Mouse (Mus musculus) hindbrain, embryonic 10.5 days (tissue): Measurements from ENCODE around the gene Pold1. TPM values are rescaled to one million over a fixed set of nuclear protein-coding genes. Genes with fewer than 3 reads are reported as not detected.

Experiments used
- DNase-seq: peaks from one replicate; pipeline ENCODE4 v3.0.0-alpha.2; 2017; ENCODE audit warnings: low spot score
- H3K27ac ChIP-seq: fragments of 300-500 bp; sonication (generic); 2 replicates; pipeline ENCODE4 v1.5.1; 2016; ENCODE audit warnings: mild to moderate bottlenecking, moderate library complexity
- H3K27me3 ChIP-seq: fragments of 300-500 bp; sonication (generic); 2 replicates; pipeline ENCODE4 v1.6.1; 2016; ENCODE audit warnings: mild to moderate bottlenecking; ENCODE audit not compliant: poor library complexity, insufficient read depth, severe bottlenecking
- H3K36me3 ChIP-seq: fragments of 300-500 bp; sonication (generic); 2 replicates; pipeline ENCODE4 v1.6.1; 2016; ENCODE audit warnings: mild to moderate bottlenecking, moderate library complexity
- H3K4me1 ChIP-seq: fragments of 300-500 bp; sonication (generic); replicated peaks from 2 replicates; pipeline ENCODE4 v1.6.1; 2016; ENCODE audit warnings: mild to moderate bottlenecking
- H3K4me3 ChIP-seq: fragments of 300-500 bp; sonication (generic); 2 replicates; pipeline ENCODE4 v1.5.1; 2016; ENCODE audit warnings: mild to moderate bottlenecking, moderate library complexity
- H3K9me3 ChIP-seq: fragments of 300-500 bp; sonication (generic); 2 replicates; pipeline ENCODE4 v1.6.1; 2016; ENCODE audit warnings: mild to moderate bottlenecking, moderate library complexity
- WGBS: fragments of 180-500 bp; shearing (Covaris S2); methylation state at CpG from one replicate; pipeline ENCODE4 v1.1.7; 2016; 5-methylcytosine and 5-hydroxymethylcytosine counted together
- polyA plus RNA-seq: library from polyadenylated mRNA; unstranded; fragments of >200 nt; fragmentation: Nextera tagmentation; extraction: Ambion mirVana; gene quantifications from 2 replicates; pipeline ENCODE4 v1.2.1, GENCODE M21; 2016

Pold1 gene
- polyA plus RNA-seq, 1 experiment from 2014 or later = 133 TPM

DNA sequence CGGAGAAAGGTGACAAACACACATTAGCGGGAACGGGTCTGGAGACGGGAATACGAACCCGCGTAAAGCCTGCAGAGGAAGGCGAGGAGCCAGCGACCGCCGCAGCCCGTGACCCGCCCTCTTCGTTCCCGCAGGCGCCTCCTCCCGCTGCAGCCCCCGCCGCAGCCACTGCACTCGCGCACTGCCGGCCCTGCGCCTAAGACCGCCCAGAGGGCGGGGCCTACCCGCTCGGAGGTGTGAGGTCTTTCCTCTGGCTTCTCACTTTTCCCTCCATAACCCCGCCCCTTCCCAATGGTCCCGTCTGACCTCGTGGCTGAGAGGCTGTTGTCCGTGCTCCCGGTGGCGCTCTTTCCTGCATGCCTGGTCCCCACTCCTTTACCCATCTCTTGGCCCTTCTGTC lies 40.5 kb upstream of the Pold1 start:
- Histone ChIP-seq H3K27me3 (peaks cover 87% of the 10 kb centered on the region), H3K36me3 (no peaks in the 10 kb centered on the region), H3K9me3 (0 out of 2 replicates have a peak, but pooled peaks cover 3% of the 10 kb centered on the region), H3K4me3 (peak overlapping the region; percentile 67), H3K27ac (peak overlapping the region; percentile 73), H3K4me1 (peaks cover 74% of the 10 kb centered on the region)
- under 1% methylated on average over 33 of the region's 33 CpGs for WGBS
- DNase-seq = peak; percentile 87

DNA sequence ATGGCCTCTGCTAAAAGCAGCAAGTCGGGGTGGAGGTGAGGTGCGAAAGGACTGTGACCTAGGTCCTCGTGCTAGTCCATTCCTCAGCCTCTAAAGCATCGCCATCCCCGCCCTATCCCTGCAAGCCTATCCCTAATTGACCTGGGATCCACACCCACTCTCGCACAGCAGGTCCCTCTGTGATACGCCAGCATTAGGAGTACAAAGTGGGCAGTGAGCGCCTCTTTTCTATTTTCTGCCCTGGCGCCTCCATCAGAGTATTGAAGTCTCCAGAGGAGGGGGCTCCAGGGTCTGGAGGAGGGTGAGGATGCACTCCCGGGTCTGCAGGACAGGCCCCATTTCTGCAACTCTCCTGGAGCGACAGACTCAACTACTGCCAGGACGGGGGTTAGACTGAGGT lies 39.7 kb upstream of the Pold1 start:
- WGBS = 12% methylated on average over 12 of the region's 12 CpGs
- DNase-seq = no peak
- Histone ChIP-seq H3K27me3 (peaks cover 82% of the 10 kb centered on the region), H3K4me3 (peak overlapping the region; percentile 67), H3K27ac (peak overlapping the region; percentile 73), H3K9me3 (0 out of 2 replicates have a peak, but pooled peaks cover 3% of the 10 kb centered on the region), H3K4me1 (peaks cover 66% of the 10 kb centered on the region), H3K36me3 (no peaks in the 10 kb centered on the region)

GRCm38 (mm10) chr7:44587676-44588075 lies 39.0 kb upstream of the Pold1 start:
- Histone ChIP-seq H3K27me3 (peaks cover 76% of the 10 kb centered on the region), H3K36me3 (no peaks in the 10 kb centered on the region), H3K4me1 (peaks cover 59% of the 10 kb centered on the region), H3K9me3 (0 out of 2 replicates have a peak, but pooled peaks cover 3% of the 10 kb centered on the region), H3K27ac (no peak overlapping the region), H3K4me3 (peak overlapping the region; percentile 67)
- WGBS = 44% methylated on average over 6 of the region's 6 CpGs
- no peak for DNase-seq

- no peaks in the 10 kb centered on the region for H3K36me3 ChIP-seq
- H3K9me3 ChIP-seq = 0 out of 2 replicates have a peak, but pooled peaks cover 3% of the 10 kb centered on the region
- peak; percentile 80 for DNase-seq
- WGBS = under 1% methylated on average over 18 of the region's 18 CpGs
- H3K4me3 ChIP-seq = peak overlapping the region; percentile 56
- peak overlapping the region; percentile 81 for H3K27ac ChIP-seq
- peaks cover 68% of the 10 kb centered on the region for H3K27me3 ChIP-seq
- H3K4me1 ChIP-seq = peaks cover 52% of the 10 kb centered on the region
These were observed 38.3 kb upstream of the Pold1 start for GRCm38 (mm10) chr7:44586930-44587329.

GRCm38 (mm10) chr7:44586518-44586917 lies 37.9 kb upstream of the Pold1 start:
- Histone ChIP-seq H3K9me3 (0 out of 2 replicates have a peak, but pooled peaks cover 3% of the 10 kb centered on the region), H3K4me1 (peaks cover 48% of the 10 kb centered on the region), H3K4me3 (peak overlapping the region; percentile 56), H3K36me3 (no peaks in the 10 kb centered on the region), H3K27ac (peak overlapping the region; percentile 81), H3K27me3 (peaks cover 64% of the 10 kb centered on the region)
- peak; percentile 56 for DNase-seq
- 8% methylated on average over 19 of the region's 19 CpGs for WGBS

DNA sequence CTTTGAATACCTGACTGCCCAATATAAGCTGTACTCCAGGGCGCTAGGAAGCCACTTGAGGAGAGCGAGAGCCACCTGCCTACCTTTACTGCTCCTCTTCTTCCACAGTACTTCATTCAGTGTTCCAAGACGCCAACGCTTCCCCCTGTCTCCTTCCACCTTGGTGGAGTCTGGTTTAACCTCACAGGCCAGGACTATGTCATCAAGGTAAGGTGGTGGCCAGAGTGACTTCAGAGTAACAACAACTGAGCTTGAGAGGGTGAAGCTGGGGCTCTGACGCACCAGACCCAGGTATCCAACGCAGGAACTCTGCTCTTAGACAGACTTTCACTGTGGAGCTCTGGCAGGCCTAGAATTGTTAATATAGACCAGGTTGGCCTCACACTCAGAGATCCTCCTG lies 37.0 kb upstream of the Pold1 start:
- Histone ChIP-seq H3K36me3 (no peaks in the 10 kb centered on the region), H3K4me1 (peaks cover 39% of the 10 kb centered on the region), H3K27ac (no peak overlapping the region), H3K27me3 (peaks cover 55% of the 10 kb centered on the region), H3K9me3 (0 out of 2 replicates have a peak, but pooled peaks cover 3% of the 10 kb centered on the region), H3K4me3 (no peak overlapping the region)
- DNase-seq = no peak
- 90% methylated on average over 6 of the region's 6 CpGs for WGBS

GRCm38 (mm10) chr7:44584921-44585320 lies 36.3 kb upstream of the Pold1 start:
- Histone ChIP-seq H3K4me3 (no peak overlapping the region), H3K36me3 (no peaks in the 10 kb centered on the region), H3K4me1 (peaks cover 33% of the 10 kb centered on the region), H3K27ac (no peak overlapping the region), H3K9me3 (0 out of 2 replicates have a peak, but pooled peaks cover 3% of the 10 kb centered on the region), H3K27me3 (peaks cover 49% of the 10 kb centered on the region)
- no peak for DNase-seq
- WGBS = 85% methylated on average over 6 of the region's 6 CpGs

GRCm38 (mm10) chr7:44584265-44584804 lies 35.7 kb upstream of the Pold1 start:
- H3K27me3 ChIP-seq = peaks cover 43% of the 10 kb centered on the region
- no peak for DNase-seq

GRCm38 (mm10) chr7:44583146-44583545 lies 34.5 kb upstream of the Pold1 start:
- H3K27me3 ChIP-seq = peaks cover 31% of the 10 kb centered on the region
- no peak overlapping the region for H3K27ac ChIP-seq
- DNase-seq = no peak
- no peaks in the 10 kb centered on the region for H3K36me3 ChIP-seq
- no peak overlapping the region for H3K4me3 ChIP-seq
- H3K9me3 ChIP-seq = peaks cover 6% of the 10 kb centered on the region; the same call in 1 of the 2 replicates
- WGBS = 93% methylated on average over 1 of the region's 1 CpGs
- H3K4me1 ChIP-seq = peaks cover 15% of the 10 kb centered on the region

More at GRCm38 (mm10) chr7:44584265-44584804, 35.7 kb upstream of the Pold1 start:
- peaks cover 27% of the 10 kb centered on the region for H3K4me1 ChIP-seq
- 0 out of 2 replicates have a peak, but pooled peaks cover 3% of the 10 kb centered on the region for H3K9me3 ChIP-seq
- H3K36me3 ChIP-seq = no peaks in the 10 kb centered on the region
- H3K4me3 ChIP-seq = no peak overlapping the region
- no peak overlapping the region for H3K27ac ChIP-seq
- WGBS = 83% methylated on average over 4 of the region's 4 CpGs

- 80% methylated on average over 5 of the region's 5 CpGs for WGBS
- Histone ChIP-seq H3K27me3 (peaks cover 27% of the 10 kb centered on the region), H3K4me3 (no peak overlapping the region), H3K4me1 (peaks cover 10% of the 10 kb centered on the region), H3K9me3 (peaks cover 7% of the 10 kb centered on the region; the same call in 1 of the 2 replicates), H3K27ac (no peak overlapping the region), H3K36me3 (no peaks in the 10 kb centered on the region)
- no peak for DNase-seq
These were observed 34.1 kb upstream of the Pold1 start for GRCm38 (mm10) chr7:44582709-44583108.

GRCm38 (mm10) chr7:44581637-44582036 lies 33.0 kb upstream of the Pold1 start:
- Histone ChIP-seq H3K27ac (no peak overlapping the region), H3K9me3 (peaks cover 7% of the 10 kb centered on the region; the same call in 1 of the 2 replicates), H3K27me3 (peaks cover 17% of the 10 kb centered on the region), H3K36me3 (no peaks in the 10 kb centered on the region), H3K4me1 (no peaks in the 10 kb centered on the region; the same call in 1 of the 2 replicates), H3K4me3 (no peak overlapping the region)
- WGBS = 78% methylated on average over 6 of the region's 6 CpGs
- no peak for DNase-seq

GRCm38 (mm10) chr7:44576333-44576844 lies 27.7 kb upstream of the Pold1 start:
- WGBS = 57% methylated on average over 5 of the region's 5 CpGs
- H3K27ac ChIP-seq = no peak overlapping the region
- H3K27me3 ChIP-seq = no peaks in the 10 kb centered on the region
- no peak for DNase-seq
- H3K4me1 ChIP-seq = peaks cover 12% of the 10 kb centered on the region
- H3K36me3 ChIP-seq = no peaks in the 10 kb centered on the region
- H3K4me3 ChIP-seq = no peak overlapping the region
- peaks cover 4% of the 10 kb centered on the region; the same call in 1 of the 2 replicates for H3K9me3 ChIP-seq

DNA sequence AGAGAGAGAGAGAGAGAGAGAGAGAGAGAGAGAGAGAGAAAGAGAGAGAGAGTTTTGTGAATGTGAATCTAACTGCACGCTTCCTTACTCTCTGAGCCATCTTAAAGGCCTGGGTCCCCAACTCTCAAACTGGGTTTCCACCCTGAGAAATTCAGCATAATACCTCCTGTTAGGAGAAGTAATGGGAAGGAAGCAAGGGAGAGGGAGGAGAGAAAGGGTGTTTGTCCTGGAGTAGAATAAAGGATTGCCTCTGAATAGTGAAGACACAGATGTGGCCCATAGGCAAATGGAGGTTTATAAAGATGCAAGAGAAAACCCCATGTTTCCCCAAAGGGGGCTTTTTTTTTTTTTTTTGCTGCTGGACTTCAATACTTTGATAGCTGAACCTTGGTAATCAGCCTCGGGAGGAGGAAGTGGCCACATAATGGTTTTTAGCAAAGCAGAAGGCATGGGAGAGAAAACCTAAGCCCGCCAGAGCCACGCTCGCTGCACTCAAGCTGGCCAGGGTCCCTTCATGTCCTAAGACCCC lies 24.4 kb upstream of the Pold1 start:
- H3K36me3 ChIP-seq = no peaks in the 10 kb centered on the region
- no peak for DNase-seq
- no peak overlapping the region for H3K27ac ChIP-seq
- peaks cover 15% of the 10 kb centered on the region for H3K4me1 ChIP-seq
- H3K9me3 ChIP-seq = no peaks in the 10 kb centered on the region
- 78% methylated on average over 5 of the region's 5 CpGs for WGBS
- no peaks in the 10 kb centered on the region for H3K27me3 ChIP-seq
- H3K4me3 ChIP-seq = no peak overlapping the region
